In the genomic region with DNA sequence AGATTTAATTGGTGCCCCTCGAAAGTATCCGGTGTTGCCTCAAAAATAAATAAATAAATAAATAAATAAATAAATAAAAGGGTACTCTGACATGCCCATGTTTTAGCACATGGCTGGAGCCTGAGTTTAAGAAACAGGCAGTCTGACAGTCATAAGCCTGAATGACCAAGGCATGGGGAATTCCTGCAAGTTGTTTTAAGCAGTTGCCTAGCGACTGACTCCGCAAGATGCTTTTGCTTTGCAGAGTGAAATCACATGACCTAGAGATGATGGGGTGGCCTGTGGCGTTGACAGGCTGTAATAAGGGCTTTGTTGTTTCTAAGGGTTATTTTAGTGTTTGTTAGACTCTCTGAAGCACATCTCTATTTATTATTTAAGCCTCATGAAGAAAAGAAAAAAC, we compare ENCODE assay signal across 13 mouse cellular contexts.
A peak's percentile ranks its signal among the peaks of the same experiment; 100 is the strongest.
DNase-seq lines count a peak whose midpoint lies in the region; ATAC-seq lines count a peak whose summit lies in the region.
"Had no signal": no experiment of that assay in that cellular context is flagged by ENCODE, and none has a peak within 500 bp of the region (broad histone marks: within the 10 kb centered on the region; RNA-seq: fewer than 3 reads in every experiment).

No protein-coding gene starts in this region.

- DNase-seq in lung, postnatal 10 days: peak; percentile 29
- DNase-seq in lung, postnatal 25 days (ENCODE audit: low spot score): no peak
- peak; percentile 14 for DNase-seq in induced T-regulatory cell, adult 2 months (ENCODE audit: low read depth)
- peak; percentile 66 for DNase-seq in splenic B cell, adult 2 months (ENCODE audit: low read depth, low spot score)
- no peak for DNase-seq in left cerebral cortex, postnatal 10 days (ENCODE audit: extremely low spot score in 1 of 2, low spot score in 2 of 2)
- no peak for DNase-seq in yolk sac, embryonic 10.5 days (ENCODE audit: low spot score)
- DNase-seq: adrenal gland, postnatal 14 days; cerebellum, adult 11-12 months; thymus, postnatal 36 days had no signal

- H3K9ac ChIP-seq in forebrain, embryonic 12.5 days: no peak overlapping the region
- H3K9ac ChIP-seq: embryonic facial prominence, embryonic 13.5 days had no signal

- H3K27ac ChIP-seq in forebrain, embryonic 12.5 days: no peak overlapping the region
- H3K27ac ChIP-seq: embryonic facial prominence, embryonic 13.5 days; kidney, postnatal 0 days; macrophage had no signal

- H3K27me3 ChIP-seq in forebrain, embryonic 12.5 days: no peaks in the 10 kb centered on the region
- H3K27me3 ChIP-seq in splenic B cell, adult 2 months (ENCODE audit: control insufficient read depth, insufficient read depth, low read length, poor library complexity, severe bottlenecking): no peaks in the 10 kb centered on the region
- H3K27me3 ChIP-seq: embryonic facial prominence, embryonic 13.5 days had no signal

- no peaks in the 10 kb centered on the region for H3K9me3 ChIP-seq in forebrain, embryonic 12.5 days
- H3K9me3 ChIP-seq: embryonic facial prominence, embryonic 13.5 days had no signal

- intact Hi-C loops in left cerebral cortex, postnatal 10 days (cut with DNase I): no loop called here

- 66% methylated on average over 5 of the region's 5 CpGs for WGBS in forebrain, embryonic 12.5 days

- H3K4me2 ChIP-seq in forebrain, embryonic 12.5 days: no peak overlapping the region
- H3K4me2 ChIP-seq: embryonic facial prominence, embryonic 13.5 days had no signal

- ATAC-seq in forebrain, embryonic 12.5 days (ENCODE audit: low FRiP score): peak; percentile 58; the same call in 1 of the 2 replicates

- no peaks in the 10 kb centered on the region for H3K36me3 ChIP-seq in forebrain, embryonic 12.5 days (replicated peaks)
- no peaks in the 10 kb centered on the region for H3K36me3 ChIP-seq in splenic B cell, adult 2 months (ENCODE audit: control insufficient read depth, insufficient read depth, low read length, poor library complexity, severe bottlenecking)
- H3K36me3 ChIP-seq: embryonic facial prominence, embryonic 13.5 days had no signal

- H3K4me1 ChIP-seq in forebrain, embryonic 12.5 days: peaks cover 7% of the 10 kb centered on the region

- no peak overlapping the region for H3K4me3 ChIP-seq in forebrain, embryonic 12.5 days (replicated peaks)
- H3K4me3 ChIP-seq: embryonic facial prominence, embryonic 13.5 days had no signal

Comparison
In these comparisons a context has a peak if more than half of its experiments do, and no peak if none do; other contexts are left out.
1. DNase-seq: peak in lung, postnatal 10 days (single experiment), induced T-regulatory cell, adult 2 months (single experiment) and splenic B cell, adult 2 months (single experiment); none in lung, postnatal 25 days (single experiment), left cerebral cortex, postnatal 10 days (0 of 2) and yolk sac, embryonic 10.5 days (single experiment).